Mouse (Mus musculus) kidney, postnatal 0 days (tissue): ENCODE measurements around the gene Adora1. TPM values are rescaled to one million over a fixed set of nuclear protein-coding genes. Genes with fewer than 3 reads are reported as not detected.

Source experiments
- ATAC-seq: fragments of 200-750 bp; cut with Nextera tagmentation; replicated peaks from 2 replicates; pipeline ENCODE4 v1.8.0; 2017; ENCODE audit warnings: low read depth, moderate number of reproducible peaks, moderate TSS enrichment, moderate library complexity; ENCODE audit not compliant: low FRiP score
- DNase-seq: peaks from one replicate; pipeline ENCODE4 v3.0.0-alpha.2; 2016; ENCODE audit warnings: low spot score
- H3K27ac ChIP-seq: fragments of 300-500 bp; sonication (generic); 2 replicates; pipeline ENCODE4 v1.5.1; 2014; ENCODE audit warnings: mild to moderate bottlenecking
- H3K27me3 ChIP-seq: fragments of 300-500 bp; sonication (generic); 2 replicates; pipeline ENCODE4 v1.6.1; 2014; ENCODE audit warnings: low read length, mixed read lengths; ENCODE audit not compliant: insufficient read depth
- H3K36me3 ChIP-seq: fragments of 300-500 bp; sonication (generic); 2 replicates; pipeline ENCODE4 v1.6.1; 2014; ENCODE audit warnings: low read length, mixed read lengths; ENCODE audit not compliant: insufficient read depth
- H3K4me1 ChIP-seq: fragments of 300-500 bp; sonication (generic); replicated peaks from 2 replicates; pipeline ENCODE4 v1.6.1; 2014; ENCODE audit warnings: antibody characterized with exemption, low read length, mixed read lengths; ENCODE audit not compliant: insufficient read depth
- H3K4me2 ChIP-seq: fragments of 300-500 bp; sonication (generic); 2 replicates; pipeline ENCODE4 v1.6.1; 2014; ENCODE audit warnings: mild to moderate bottlenecking, low read length, moderate library complexity, mixed read lengths
- H3K4me3 ChIP-seq: fragments of 300-500 bp; sonication (generic); replicated peaks from 2 replicates; pipeline ENCODE4 v1.5.1; 2014; ENCODE audit warnings: low read depth, low read length
- H3K9ac ChIP-seq: fragments of 300-500 bp; sonication (generic); 2 replicates; pipeline ENCODE4 v1.6.1; 2014; ENCODE audit warnings: low read depth, low read length
- H3K9me3 ChIP-seq: fragments of 300-500 bp; sonication (generic); replicated peaks from 2 replicates; pipeline ENCODE4 v1.6.1; 2016; ENCODE audit warnings: low read length, inconsistent platforms, mixed read lengths
- CTCF ChIP-seq: IDR thresholded peaks from 2 replicates; pipeline ENCODE4 v1.5.1; 2016; ENCODE audit warnings: antibody characterized with exemption, low read depth, mild to moderate bottlenecking, moderate library complexity
- WGBS: fragments of 180-500 bp; shearing (Covaris S2); extraction: QIAGEN DNeasy Blood & Tissue Kit; methylation state at CpG from one replicate; pipeline ENCODE4 v1.1.7; 2014; 5-methylcytosine and 5-hydroxymethylcytosine counted together
- polyA plus RNA-seq: library from polyadenylated mRNA; unstranded; fragments of >200 nt; fragmentation: Nextera tagmentation; extraction: Ambion mirVana; gene quantifications from 2 replicates; pipeline ENCODE4 v1.2.1, GENCODE M21; 2015

Adora1 gene
- polyA plus RNA-seq, 1 experiment from 2014 or later = 13.7 TPM

- 96% methylated on average over 5 of the region's 5 CpGs for WGBS
These were observed 47.0 kb downstream of the Adora1 start for GRCm38 (mm10) chr1:134188217-134188616.

GRCm38 (mm10) chr1:134184089-134184488 is 51.1 kb downstream of the Adora1 start:
- no peak for TF ChIP-seq CTCF
- Histone ChIP-seq H3K9ac (no peak overlapping the region), H3K9me3 (no peaks in the 10 kb centered on the region), H3K4me2 (no peak overlapping the region), H3K4me1 (no peaks in the 10 kb centered on the region), H3K27me3 (no peaks in the 10 kb centered on the region), H3K27ac (no peak overlapping the region), H3K4me3 (no peak overlapping the region), H3K36me3 (no peaks in the 10 kb centered on the region)
- ATAC-seq (no peak), DNase-seq (no peak)
- WGBS = 92% methylated on average over 4 of the region's 4 CpGs

More at GRCm38 (mm10) chr1:134188217-134188616, 47.0 kb downstream of the Adora1 start:
- Histone ChIP-seq H3K4me2 (no peak overlapping the region), H3K9ac (no peak overlapping the region), H3K9me3 (no peaks in the 10 kb centered on the region), H3K27ac (no peak overlapping the region), H3K4me1 (no peaks in the 10 kb centered on the region), H3K36me3 (no peaks in the 10 kb centered on the region), H3K4me3 (no peak overlapping the region), H3K27me3 (no peaks in the 10 kb centered on the region)
- DNase-seq (no peak), ATAC-seq (no peak)
- TF ChIP-seq CTCF = no peak

GRCm38 (mm10) chr1:134182025-134182424 is 53.2 kb downstream of the Adora1 start, which contains the start of gene Chil1:
Gene Chil1 (plus strand): TSS chr1:134182176.
- H3K27me3 ChIP-seq = no peaks in the 10 kb centered on the region
- no peak for TF ChIP-seq CTCF
- no peaks in the 10 kb centered on the region for H3K4me1 ChIP-seq
- no peak within 1 kb of the TSS for H3K4me2 ChIP-seq
- H3K9ac ChIP-seq = no peak within 1 kb of the TSS
- no peak within 1 kb of the TSS for H3K27ac ChIP-seq
- no peaks in the 10 kb centered on the region for H3K9me3 ChIP-seq
- 69% methylated on average over 4 of the region's 4 CpGs for WGBS
- no peak within 1 kb of the TSS for H3K4me3 ChIP-seq
- ATAC-seq (no peak), DNase-seq (no peak)
- no peaks in the 10 kb centered on the region for H3K36me3 ChIP-seq

GRCm38 (mm10) chr1:134177976-134178375 is 57.3 kb downstream of the Adora1 start:
- H3K9me3 ChIP-seq = no peaks in the 10 kb centered on the region
- H3K36me3 ChIP-seq = no peaks in the 10 kb centered on the region
- no peak overlapping the region for H3K4me2 ChIP-seq
- 85% methylated on average over 5 of the region's 5 CpGs for WGBS
- no peak overlapping the region for H3K27ac ChIP-seq
- ATAC-seq (no peak), DNase-seq (no peak)
- H3K27me3 ChIP-seq = no peaks in the 10 kb centered on the region
- TF ChIP-seq CTCF = no peak
- H3K4me3 ChIP-seq = no peak overlapping the region
- no peak overlapping the region for H3K9ac ChIP-seq
- H3K4me1 ChIP-seq = no peaks in the 10 kb centered on the region

GRCm38 (mm10) chr1:134173081-134173480 is 62.1 kb downstream of the Adora1 start:
- H3K9me3 ChIP-seq = no peaks in the 10 kb centered on the region
- H3K4me3 ChIP-seq = no peak overlapping the region
- H3K27ac ChIP-seq = no peak overlapping the region
- no peaks in the 10 kb centered on the region for H3K36me3 ChIP-seq
- H3K4me2 ChIP-seq = no peak overlapping the region
- no peak overlapping the region for H3K9ac ChIP-seq
- WGBS = 55% methylated on average over 7 of the region's 7 CpGs
- no peaks in the 10 kb centered on the region for H3K27me3 ChIP-seq
- no peak for ATAC-seq
- DNase-seq = no peak
- TF ChIP-seq CTCF = no peak
- no peaks in the 10 kb centered on the region for H3K4me1 ChIP-seq

GRCm38 (mm10) chr1:134168985-134169697 is 66.1 kb downstream of the Adora1 start:
- no peak for DNase-seq
- Histone ChIP-seq H3K4me2 (no peak overlapping the region), H3K27ac (no peak overlapping the region), H3K4me1 (no peaks in the 10 kb centered on the region), H3K27me3 (no peaks in the 10 kb centered on the region), H3K36me3 (no peaks in the 10 kb centered on the region), H3K9me3 (no peaks in the 10 kb centered on the region), H3K9ac (no peak overlapping the region), H3K4me3 (no peak overlapping the region)
- WGBS = 92% methylated on average over 8 of the region's 8 CpGs
- no peak for TF ChIP-seq CTCF
- no peak for ATAC-seq
